Mouse (Mus musculus): ENCODE measurements at regions not wholly inside any gene's neighbourhood (a gene's known extent, or its start where the extent isn't known, plus 50 kb on each side); places are given as distances from the start of the nearest gene placed in this dataset.

- Histone ChIP-seq H3K4me2 (ENCODE audit: low read depth) (no peak overlapping the region), H3K36me3 (ENCODE audit: insufficient read depth) (no peaks in the 10 kb centered on the region), H3K9me3 (ENCODE audit: low read length) (no peaks in the 10 kb centered on the region), H3K4me1 (ENCODE audit: insufficient read depth) (0 out of 2 replicates have a peak, but pooled peaks cover 5% of the 10 kb centered on the region), H3K27me3 (ENCODE audit: insufficient read depth, low read length) (no peaks in the 10 kb centered on the region), H3K9ac (no peak overlapping the region), H3K4me3 (ENCODE audit: low read depth, low read length) (no peak overlapping the region), H3K27ac (ENCODE audit: low read depth, low read length) (0 out of 2 replicates have a peak overlapping the region, but pooled peaks have one; percentile 10)
- no peak for TF ChIP-seq CTCF (IDR thresholded peaks at IDR 0.05; ENCODE audit: low read depth)
- ATAC-seq (no peak), DNase-seq (peak; percentile 36)
- 26% methylated on average over 5 of the region's 5 CpGs for WGBS
Measured at GRCm38 (mm10) chr13:28665150-28665549, 288.4 kb downstream of the Sox4 start.

GRCm38 (mm10) chr13:28664698-28665097 lies 288.8 kb downstream of the Sox4 start:
- Histone ChIP-seq H3K4me1 (ENCODE audit: insufficient read depth) (0 out of 2 replicates have a peak, but pooled peaks cover 5% of the 10 kb centered on the region), H3K9me3 (ENCODE audit: low read length) (no peaks in the 10 kb centered on the region), H3K36me3 (ENCODE audit: insufficient read depth) (no peaks in the 10 kb centered on the region), H3K27ac (ENCODE audit: low read depth, low read length) (0 out of 2 replicates have a peak overlapping the region, but pooled peaks have one; percentile 10), H3K27me3 (ENCODE audit: insufficient read depth, low read length) (no peaks in the 10 kb centered on the region), H3K4me2 (ENCODE audit: low read depth) (no peak overlapping the region), H3K4me3 (ENCODE audit: low read depth, low read length) (no peak overlapping the region), H3K9ac (no peak overlapping the region)
- ATAC-seq (no peak; the same call in 1 of the 2 replicates), DNase-seq (no peak)
- TF ChIP-seq CTCF (IDR thresholded peaks at IDR 0.05; ENCODE audit: low read depth) = no peak
- 40% methylated on average over 4 of the region's 4 CpGs for WGBS

GRCm38 (mm10) chr13:28663950-28664681 lies 289.4 kb downstream of the Sox4 start:
- no peak overlapping the region for H3K9ac ChIP-seq
- ATAC-seq (peak; percentile 63), DNase-seq (peak; percentile 26)
- H3K27me3 ChIP-seq (ENCODE audit: insufficient read depth, low read length) = no peaks in the 10 kb centered on the region
- no peaks in the 10 kb centered on the region for H3K36me3 ChIP-seq (ENCODE audit: insufficient read depth)
- 22% methylated on average over 7 of the region's 7 CpGs for WGBS
- H3K27ac ChIP-seq (ENCODE audit: low read depth, low read length) = no peak overlapping the region
- H3K4me2 ChIP-seq (ENCODE audit: low read depth) = no peak overlapping the region
- TF ChIP-seq CTCF (IDR thresholded peaks at IDR 0.05; ENCODE audit: low read depth) = no peak
- no peaks in the 10 kb centered on the region for H3K9me3 ChIP-seq (ENCODE audit: low read length)
- H3K4me1 ChIP-seq (ENCODE audit: insufficient read depth) = 0 out of 2 replicates have a peak, but pooled peaks cover 5% of the 10 kb centered on the region
- H3K4me3 ChIP-seq (ENCODE audit: low read depth, low read length) = no peak overlapping the region

GRCm38 (mm10) chr13:28663459-28663858 lies 290.1 kb downstream of the Sox4 start:
- H3K4me1 ChIP-seq (ENCODE audit: insufficient read depth) = 0 out of 2 replicates have a peak, but pooled peaks cover 5% of the 10 kb centered on the region
- no peak overlapping the region for H3K27ac ChIP-seq (ENCODE audit: low read depth, low read length)
- DNase-seq = no peak
- no peaks in the 10 kb centered on the region for H3K27me3 ChIP-seq (ENCODE audit: insufficient read depth, low read length)
- no peak for TF ChIP-seq CTCF (IDR thresholded peaks at IDR 0.05; ENCODE audit: low read depth)
- no peaks in the 10 kb centered on the region for H3K36me3 ChIP-seq (ENCODE audit: insufficient read depth)
- H3K9ac ChIP-seq = no peak overlapping the region
- H3K9me3 ChIP-seq (ENCODE audit: low read length) = no peaks in the 10 kb centered on the region
- H3K4me3 ChIP-seq (ENCODE audit: low read depth, low read length) = no peak overlapping the region
- no peak for ATAC-seq
- H3K4me2 ChIP-seq (ENCODE audit: low read depth) = no peak overlapping the region
- 7% methylated on average over 5 of the region's 5 CpGs for WGBS

- H3K36me3 ChIP-seq (ENCODE audit: insufficient read depth) = no peaks in the 10 kb centered on the region
- H3K9me3 ChIP-seq (ENCODE audit: low read length) = no peaks in the 10 kb centered on the region
- TF ChIP-seq CTCF (IDR thresholded peaks at IDR 0.05; ENCODE audit: low read depth) = no peak
- H3K9ac ChIP-seq = no peak overlapping the region
- WGBS = 89% methylated on average over 3 of the region's 3 CpGs
- H3K4me3 ChIP-seq (ENCODE audit: low read depth, low read length) = no peak overlapping the region
- H3K27me3 ChIP-seq (ENCODE audit: insufficient read depth, low read length) = no peaks in the 10 kb centered on the region
- no peak overlapping the region for H3K4me2 ChIP-seq (ENCODE audit: low read depth)
- DNase-seq (no peak), ATAC-seq (no peak)
- 0 out of 2 replicates have a peak, but pooled peaks cover 5% of the 10 kb centered on the region for H3K4me1 ChIP-seq (ENCODE audit: insufficient read depth)
- no peak overlapping the region for H3K27ac ChIP-seq (ENCODE audit: low read depth, low read length)
Measured at GRCm38 (mm10) chr13:28662316-28662752, 291.2 kb downstream of the Sox4 start.

- no peak for DNase-seq
- ATAC-seq = no peak
- Histone ChIP-seq H3K4me3 (ENCODE audit: low read depth, low read length) (no peak overlapping the region), H3K4me2 (ENCODE audit: low read depth) (no peak overlapping the region), H3K9me3 (ENCODE audit: low read length) (no peaks in the 10 kb centered on the region), H3K4me1 (ENCODE audit: insufficient read depth) (0 out of 2 replicates have a peak, but pooled peaks cover 5% of the 10 kb centered on the region), H3K27ac (ENCODE audit: low read depth, low read length) (no peak overlapping the region), H3K36me3 (ENCODE audit: insufficient read depth) (no peaks in the 10 kb centered on the region), H3K27me3 (ENCODE audit: insufficient read depth, low read length) (no peaks in the 10 kb centered on the region), H3K9ac (no peak overlapping the region)
- WGBS = 73% methylated on average over 2 of the region's 2 CpGs
- no peak for TF ChIP-seq CTCF (IDR thresholded peaks at IDR 0.05; ENCODE audit: low read depth)
Measured at GRCm38 (mm10) chr13:28660151-28660550, 293.4 kb downstream of the Sox4 start.

- Histone ChIP-seq H3K4me2 (ENCODE audit: low read depth) (no peak overlapping the region), H3K9ac (no peak overlapping the region), H3K27ac (ENCODE audit: low read depth, low read length) (no peak overlapping the region), H3K36me3 (ENCODE audit: insufficient read depth) (no peaks in the 10 kb centered on the region), H3K4me1 (ENCODE audit: insufficient read depth) (no peaks in the 10 kb centered on the region), H3K9me3 (ENCODE audit: low read length) (no peaks in the 10 kb centered on the region), H3K4me3 (ENCODE audit: low read depth, low read length) (no peak overlapping the region), H3K27me3 (ENCODE audit: insufficient read depth, low read length) (no peaks in the 10 kb centered on the region)
- WGBS = 70% methylated on average over 5 of the region's 5 CpGs
- DNase-seq (no peak), ATAC-seq (no peak)
- no peak for TF ChIP-seq CTCF (IDR thresholded peaks at IDR 0.05; ENCODE audit: low read depth)
Measured at GRCm38 (mm10) chr13:28658652-28659051, 294.9 kb downstream of the Sox4 start.
